Mouse (Mus musculus): ENCODE data around the gene Lama5.

DNA sequence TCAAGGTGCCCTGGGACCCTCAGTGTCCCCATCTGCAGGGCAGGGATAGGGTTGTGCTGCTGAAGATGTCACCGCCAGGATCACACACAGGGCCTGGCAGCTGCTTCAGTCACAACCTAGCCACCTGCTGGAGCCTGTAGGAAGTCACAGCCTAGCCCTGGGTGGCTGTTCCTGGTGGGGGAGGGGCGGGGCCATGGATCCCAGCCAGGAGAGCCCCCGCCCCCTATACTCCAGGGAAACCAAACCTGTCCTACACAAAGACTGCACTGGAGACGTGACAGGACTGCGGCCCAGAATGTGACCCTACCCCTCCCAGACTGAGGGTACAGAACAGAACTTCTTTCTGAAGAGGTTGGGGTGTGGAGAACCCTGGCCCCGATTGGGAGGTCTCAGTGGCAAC is 3.4 kb downstream of the Lama5 start:
- peak; percentile 72 for TF ChIP-seq CTCF (IDR thresholded peaks at IDR 0.05)
- TF ChIP-seq EP300 (IDR thresholded peaks at IDR 0.05): no peak
